Mouse (Mus musculus): ENCODE results near the gene 1700001O22Rik. TPM values are rescaled to one million over a fixed set of nuclear protein-coding genes. Genes with fewer than 3 reads are reported as not detected.
A peak's percentile ranks its signal among the peaks of the same experiment; 100 is the strongest.

Gene 1700001O22Rik
- total and polyA plus RNA-seq, 3 experiments = 0.52 to 1.3 (median 1.1) TPM

DNA sequence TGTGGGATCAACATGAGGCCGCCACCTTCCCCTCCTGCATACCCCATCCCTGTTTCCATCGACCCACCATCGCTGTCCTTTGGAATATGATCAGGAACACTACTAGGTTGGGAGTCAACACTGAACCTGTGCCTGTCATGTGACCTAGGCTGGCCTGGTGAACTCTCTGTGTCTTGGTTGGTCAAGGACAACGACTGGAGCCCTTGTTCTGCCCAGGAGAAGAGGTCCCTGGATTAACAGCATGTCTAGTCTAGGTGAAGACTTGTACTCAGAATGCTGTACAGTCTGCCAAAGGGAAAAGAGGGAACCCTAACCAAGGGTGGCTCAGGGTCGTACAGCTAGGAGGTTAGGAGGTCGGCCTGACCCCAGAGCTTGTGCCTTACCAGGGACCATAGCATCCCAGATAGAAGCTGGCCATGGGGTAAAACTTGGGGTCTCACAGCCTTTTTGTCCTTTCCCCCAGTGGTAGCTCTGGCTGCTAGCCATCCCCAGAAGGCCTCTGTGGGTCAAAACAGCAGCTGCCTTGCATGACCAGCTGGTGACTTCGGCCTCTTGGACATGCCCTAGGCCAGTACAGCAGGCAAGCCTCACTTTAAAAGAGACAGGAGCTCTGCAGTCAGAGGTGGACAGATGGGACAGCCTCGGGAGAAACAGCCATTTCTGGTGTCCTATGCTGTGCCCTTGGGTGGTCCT, 30.0 kb downstream of the 1700001O22Rik start:
- no peaks in the 10 kb centered on the region for H3K27me3 ChIP-seq (ENCODE audit: control insufficient read depth, insufficient read depth, low read length)
- H3K36me3 ChIP-seq (ENCODE audit: control insufficient read depth, insufficient read depth, low read length) = no peaks in the 10 kb centered on the region; the same call in 1 of the 2 replicates
- DNase-seq = no peak
- H3K4me3 ChIP-seq = no peak overlapping the region
- peak overlapping the region; percentile 87 for H3K27ac ChIP-seq
- H3K4me1 ChIP-seq (ENCODE audit: control insufficient read depth, insufficient read depth, low read length) = peaks cover 16% of the 10 kb centered on the region
- intact Hi-C loops (cut with DNase I) = loop anchor here (1.0 to 2.0 kb wide), 2 partner anchors 15 to 21 kb away; no protein-coding TSS in a partner anchor
- no peak overlapping the region for H3K9ac ChIP-seq (ENCODE audit: low read depth, low read length)
- 63% methylated on average over 8 of the region's 8 CpGs for WGBS
- TF ChIP-seq CTCF (IDR thresholded peaks at IDR 0.05) = no peak
- TF ChIP-seq POLR2A (IDR thresholded peaks at IDR 0.05; ENCODE audit: insufficient read depth, low read depth, low read length) = no peak
- TF ChIP-seq EP300 (IDR thresholded peaks at IDR 0.05; ENCODE audit: insufficient read depth, low read depth, low read length) = no peak
- no peaks in the 10 kb centered on the region for H3K79me2 ChIP-seq (replicated peaks; ENCODE audit: control insufficient read depth, insufficient read depth, low read length)

GRCm38 (mm10) chr2:30772581-30773312, 30.7 kb downstream of the 1700001O22Rik start:
- Histone ChIP-seq H3K4me1 (ENCODE audit: control insufficient read depth, insufficient read depth, low read length) (peaks cover 16% of the 10 kb centered on the region), H3K79me2 (replicated peaks; ENCODE audit: control insufficient read depth, insufficient read depth, low read length) (no peaks in the 10 kb centered on the region), H3K4me3 (no peak overlapping the region), H3K27me3 (ENCODE audit: control insufficient read depth, insufficient read depth, low read length) (no peaks in the 10 kb centered on the region), H3K9ac (ENCODE audit: low read depth, low read length) (no peak overlapping the region), H3K27ac (peak overlapping the region; percentile 87), H3K36me3 (ENCODE audit: control insufficient read depth, insufficient read depth, low read length) (no peaks in the 10 kb centered on the region; the same call in 1 of the 2 replicates)
- DNase-seq = peak; percentile 54 to 70
- TF ChIP-seq EP300 (IDR thresholded peaks at IDR 0.05; ENCODE audit: insufficient read depth, low read depth, low read length) (peak; percentile 72; the same call in 1 of the 2 replicates), CTCF (IDR thresholded peaks at IDR 0.05) (no peak)
- intact Hi-C loops (cut with DNase I) = loop anchor here (1.0 to 2.0 kb wide), 2 partner anchors 14 to 22 kb away; no protein-coding TSS in a partner anchor
- 20% methylated on average over 15 of the region's 15 CpGs for WGBS

GRCm38 (mm10) chr2:30771806-30772460, 31.5 kb downstream of the 1700001O22Rik start:
- DNase-seq = peak; percentile 82 to 88
- peak overlapping the region; percentile 87 for H3K27ac ChIP-seq
- H3K9ac ChIP-seq (ENCODE audit: low read depth, low read length) = peak overlapping the region; percentile 84
- H3K79me2 ChIP-seq (replicated peaks; ENCODE audit: control insufficient read depth, insufficient read depth, low read length) = no peaks in the 10 kb centered on the region
- 3% methylated on average over 19 of the region's 19 CpGs for WGBS
- no peaks in the 10 kb centered on the region for H3K27me3 ChIP-seq (ENCODE audit: control insufficient read depth, insufficient read depth, low read length)
- peak overlapping the region; percentile 68 for H3K4me3 ChIP-seq
- peaks cover 16% of the 10 kb centered on the region for H3K4me1 ChIP-seq (ENCODE audit: control insufficient read depth, insufficient read depth, low read length)
- no peaks in the 10 kb centered on the region; the same call in 1 of the 2 replicates for H3K36me3 ChIP-seq (ENCODE audit: control insufficient read depth, insufficient read depth, low read length)
- TF ChIP-seq EP300 (IDR thresholded peaks at IDR 0.05; ENCODE audit: insufficient read depth, low read depth, low read length) = 0 out of 2 replicates have a peak, but pooled peaks have one; percentile 63
- TF ChIP-seq CTCF (IDR thresholded peaks at IDR 0.05) = no peak
- peak; percentile 70 for TF ChIP-seq POLR2A (IDR thresholded peaks at IDR 0.05; ENCODE audit: insufficient read depth, low read depth, low read length)
- intact Hi-C loops (cut with DNase I) = loop anchor here (2.0 kb wide), 2 partner anchors 13 to 53 kb away; no protein-coding TSS in a partner anchor

DNA sequence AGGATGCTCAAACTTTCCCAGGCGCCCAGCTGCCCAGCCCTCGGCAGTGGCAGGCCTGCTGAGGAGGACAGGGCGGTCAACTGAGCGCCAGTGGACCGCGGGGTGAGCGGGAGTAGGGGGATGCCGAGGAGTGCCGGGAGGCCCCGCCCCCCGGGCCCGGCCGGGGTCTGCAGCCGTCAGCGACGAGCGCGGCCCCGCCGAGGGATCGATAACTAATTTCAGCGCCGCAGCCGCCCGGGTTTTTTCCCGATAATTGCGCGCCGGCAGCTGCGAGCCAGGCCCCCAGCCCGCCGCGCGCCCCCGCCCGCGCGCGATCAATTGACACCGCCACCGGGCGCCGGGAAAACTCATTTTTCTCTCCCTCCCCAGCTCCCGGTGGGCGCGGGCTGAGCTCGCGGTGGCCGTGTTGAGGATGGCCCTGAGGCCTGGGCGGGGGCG, 32.1 kb downstream of the 1700001O22Rik start:
- no peaks in the 10 kb centered on the region for H3K27me3 ChIP-seq (ENCODE audit: control insufficient read depth, insufficient read depth, low read length)
- no peaks in the 10 kb centered on the region for H3K79me2 ChIP-seq (replicated peaks; ENCODE audit: control insufficient read depth, insufficient read depth, low read length)
- no peak for TF ChIP-seq EP300 (IDR thresholded peaks at IDR 0.05; ENCODE audit: insufficient read depth, low read depth, low read length)
- TF ChIP-seq CTCF (IDR thresholded peaks at IDR 0.05) = no peak
- TF ChIP-seq POLR2A (IDR thresholded peaks at IDR 0.05; ENCODE audit: insufficient read depth, low read depth, low read length) = no peak
- DNase-seq = no peak
- H3K9ac ChIP-seq (ENCODE audit: low read depth, low read length) = peak overlapping the region; percentile 84
- peak overlapping the region; percentile 68 for H3K4me3 ChIP-seq
- intact Hi-C loops (cut with DNase I) = loop anchor here (2.0 kb wide), 1 partner anchor 53 kb away; no protein-coding TSS in a partner anchor
- H3K27ac ChIP-seq = peak overlapping the region; percentile 87
- H3K36me3 ChIP-seq (ENCODE audit: control insufficient read depth, insufficient read depth, low read length) = no peaks in the 10 kb centered on the region; the same call in 1 of the 2 replicates
- 2% methylated on average over 50 of the region's 51 CpGs for WGBS
- peaks cover 16% of the 10 kb centered on the region for H3K4me1 ChIP-seq (ENCODE audit: control insufficient read depth, insufficient read depth, low read length)

GRCm38 (mm10) chr2:30769187-30769586, 34.3 kb downstream of the 1700001O22Rik start:
- Histone ChIP-seq H3K4me1 (ENCODE audit: control insufficient read depth, insufficient read depth, low read length) (peaks cover 16% of the 10 kb centered on the region), H3K4me3 (no peak overlapping the region), H3K36me3 (ENCODE audit: control insufficient read depth, insufficient read depth, low read length) (no peaks in the 10 kb centered on the region; the same call in 1 of the 2 replicates), H3K79me2 (replicated peaks; ENCODE audit: control insufficient read depth, insufficient read depth, low read length) (no peaks in the 10 kb centered on the region), H3K27ac (no peak overlapping the region), H3K27me3 (ENCODE audit: control insufficient read depth, insufficient read depth, low read length) (no peaks in the 10 kb centered on the region), H3K9ac (ENCODE audit: low read depth, low read length) (no peak overlapping the region)
- intact Hi-C loops (cut with DNase I) = no loop called here
- TF ChIP-seq EP300 (IDR thresholded peaks at IDR 0.05; ENCODE audit: insufficient read depth, low read depth, low read length) = no peak
- peak; percentile 46 for TF ChIP-seq CTCF (IDR thresholded peaks at IDR 0.05)
- no peak for TF ChIP-seq POLR2A (IDR thresholded peaks at IDR 0.05; ENCODE audit: insufficient read depth, low read depth, low read length)
- no peak for DNase-seq
- 55% methylated on average over 6 of the region's 6 CpGs for WGBS
